8 mouse cellular contexts compared by ENCODE assay signal in genomic region chr17:27511865-27512618, GRCm38 (mm10). TPM values are rescaled to one million over a fixed set of nuclear protein-coding genes. Genes with fewer than 3 reads are reported as not detected.
DNase-seq lines count a peak whose midpoint lies in the region; ATAC-seq lines count a peak whose summit lies in the region.

No protein-coding gene starts in this region.

- peak overlapping the region; percentile 81 for H3K9ac ChIP-seq in hindbrain, embryonic 15.5 days

- peak overlapping the region; percentile 61 for H3K4me3 ChIP-seq in hindbrain, embryonic 15.5 days

- H3K36me3 ChIP-seq in hindbrain, embryonic 15.5 days: no peaks in the 10 kb centered on the region

- H3K27me3 ChIP-seq in hindbrain, embryonic 15.5 days: peaks cover 18% of the 10 kb centered on the region; the same call in 1 of the 2 replicates

- no peak for DNase-seq in frontal cortex, postnatal 25 days (ENCODE audit: low spot score in 2 of 2)
- peak; percentile 22 for DNase-seq in thymus, postnatal 0 days (ENCODE audit: low spot score)
- DNase-seq in thymus, adult 18-20 months: no peak
- peak; percentile 54 for DNase-seq in neural tube, embryonic 10.5 days (ENCODE audit: extremely low spot score, low spot score)
- DNase-seq in urinary bladder, postnatal 14 days (ENCODE audit: low spot score): no peak
- DNase-seq in ovary, postnatal 36 days (ENCODE audit: low spot score): no peak

- H3K27ac ChIP-seq in hindbrain, embryonic 15.5 days (replicated peaks): peak overlapping the region; percentile 68

- H3K4me1 ChIP-seq in hindbrain, embryonic 15.5 days (replicated peaks): peaks cover 49% of the 10 kb centered on the region

- H3K4me2 ChIP-seq in hindbrain, embryonic 15.5 days: peak overlapping the region; percentile 93

- WGBS in hindbrain, embryonic 15.5 days: under 1% methylated on average over 59 of the region's 64 CpGs

- ATAC-seq in frontal cortex, adult (ENCODE audit: low TSS enrichment): peak; percentile 29
- peak; percentile 36; the same call in 1 of the 2 replicates for ATAC-seq in hindbrain, embryonic 15.5 days (ENCODE audit: low FRiP score, low read depth)

- H3K9me3 ChIP-seq in hindbrain, embryonic 15.5 days: no peaks in the 10 kb centered on the region

RNA-seq across cellular contexts. Expression of gene Grm4, which starts 9.2 kb away (rescaled TPM):
- 0.69 and 0.78 TPM in 2 replicates for polyA plus RNA-seq in thymus, postnatal 0 days (2015; fragmentation: Nextera tagmentation; extraction: Ambion mirVana)
- polyA plus RNA-seq in hindbrain, embryonic 15.5 days (2015; fragmentation: Nextera tagmentation; extraction: Ambion mirVana): 8.7 TPM in 2 replicates

RNA-seq across cellular contexts. Expression of gene Hmga1, which starts 44.3 kb away (rescaled TPM):
- polyA plus RNA-seq in thymus, postnatal 0 days (2015; fragmentation: Nextera tagmentation; extraction: Ambion mirVana): 356 and 471 TPM in 2 replicates
- 134 and 149 TPM in 2 replicates for polyA plus RNA-seq in hindbrain, embryonic 15.5 days (2015; fragmentation: Nextera tagmentation; extraction: Ambion mirVana)

RNA-seq across cellular contexts. Expression of gene AI413582, which starts 53.5 kb away (rescaled TPM):
- polyA plus RNA-seq in thymus, postnatal 0 days (2015; fragmentation: Nextera tagmentation; extraction: Ambion mirVana): 109 and 111 TPM in 2 replicates
- polyA plus RNA-seq in hindbrain, embryonic 15.5 days (2015; fragmentation: Nextera tagmentation; extraction: Ambion mirVana): 67.4 and 71.9 TPM in 2 replicates

Comparison
In these comparisons a context has a peak if more than half of its experiments do, and no peak if none do; other contexts are left out.
1. DNase-seq: peak in thymus, postnatal 0 days (single experiment) and neural tube, embryonic 10.5 days (single experiment); none in frontal cortex, postnatal 25 days (0 of 2), thymus, adult 18-20 months (0 of 2), urinary bladder, postnatal 14 days (single experiment) and ovary, postnatal 36 days (single experiment).